Mouse (Mus musculus) right cerebral cortex, postnatal 36 days (tissue): ENCODE measurements at regions not wholly inside any gene's neighbourhood (a gene's known extent, or its start where the extent isn't known, plus 50 kb on each side); places are given as distances from the start of the nearest gene placed in this dataset.

Source experiments
- DNase-seq, 2 experiments: peaks; one replicate each; pipeline ENCODE4 v3.0.0; 2022; ENCODE audit warnings: low spot score in 2 of 2, mixed read lengths in 1 of 2

DNA sequence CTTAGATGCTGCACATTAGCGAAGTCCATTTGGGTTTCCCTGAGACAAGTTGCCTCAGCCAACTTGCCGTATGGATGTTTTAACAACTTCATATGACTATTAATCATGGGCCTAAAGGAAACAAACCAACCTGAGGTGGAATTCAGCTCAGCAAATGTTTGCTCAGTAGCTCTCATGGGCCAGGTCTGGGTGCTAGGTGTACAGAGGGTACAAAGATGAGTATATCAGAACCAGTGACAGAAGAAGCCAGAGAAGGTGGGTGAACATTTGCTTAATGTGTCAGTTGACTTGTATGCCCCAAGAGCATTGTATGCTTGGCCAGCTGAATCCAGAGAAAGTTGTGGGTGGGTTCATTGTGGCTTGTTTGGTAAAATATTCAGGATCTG, 53.8 kb upstream of the Bmp2 start:
- no peak for DNase-seq

- DNase-seq = no peak
These were observed 53.2 kb upstream of the Bmp2 start for GRCm38 (mm10) chr2:133498717-133499143.

- DNase-seq = no peak
These were observed 52.1 kb upstream of the Bmp2 start for GRCm38 (mm10) chr2:133499904-133500303.
